Mouse (Mus musculus) spleen, embryonic (tissue): ENCODE data around the gene Jpt1.

ENCODE experiments used
- CTCF ChIA-PET: fragments of 350-600 bp; sonication (Branson Sonifier 250); formaldehyde crosslinking; loops from one replicate; lab custom pipeline; 2022; lab: Charles Lee

Gene Jpt1

DNA sequence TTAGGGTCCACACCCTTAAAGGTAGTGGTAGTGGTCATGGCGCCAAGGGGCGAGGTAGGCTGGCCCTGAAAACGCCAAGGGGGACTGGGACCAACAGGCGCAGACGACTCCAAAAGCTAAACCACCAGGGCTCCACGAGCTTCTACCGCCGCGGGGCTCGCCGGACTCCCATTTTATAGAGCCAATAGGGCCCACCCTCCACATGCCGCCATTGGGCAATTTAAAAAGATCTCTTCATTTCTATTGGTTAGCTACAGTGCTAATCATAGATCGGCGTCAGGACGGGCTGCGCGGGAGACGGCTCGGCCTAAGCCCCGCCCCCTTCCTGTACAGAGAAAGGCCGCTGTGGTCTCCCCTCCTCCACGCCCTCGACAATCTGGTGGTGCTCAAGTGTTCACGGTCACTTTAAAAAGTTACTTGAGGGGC, at the start of gene Jpt1:
Jpt1 (minus strand) TSS at position 150 of the 426 bp plus-strand sequence.
- CTCF ChIA-PET: interaction anchor here (0.5 kb wide), 1 partner anchor 61 kb away, joined by 3 read pairs; no protein-coding TSS in a partner anchor

DNA sequence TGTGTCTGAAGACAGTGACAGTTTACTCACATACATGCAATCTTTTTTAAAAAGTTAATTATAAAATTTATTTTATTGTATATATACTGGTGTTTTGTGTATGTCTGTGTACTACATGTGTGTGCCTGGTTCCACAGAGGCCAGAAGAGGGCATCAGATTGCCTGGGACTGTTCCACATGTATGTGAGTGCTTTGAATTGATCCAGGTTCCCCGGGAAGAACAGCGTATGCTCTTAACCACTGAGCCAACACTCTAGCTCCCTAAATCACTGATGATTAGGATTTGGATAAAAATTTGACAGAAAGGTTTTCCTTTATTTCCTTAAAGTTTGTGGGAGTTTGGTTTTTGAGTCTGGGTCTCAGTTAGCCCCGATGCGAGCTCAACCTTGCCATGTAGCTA, 49.2 kb upstream of the Jpt1 start:
- CTCF ChIA-PET: no interaction called here

- CTCF ChIA-PET: no interaction called here
These were observed 41.5 kb upstream of the Jpt1 start for GRCm38 (mm10) chr11:115555717-115556116.

- CTCF ChIA-PET: interaction anchor here (0.7 kb wide), 2 partner anchors 38 to 240 kb away, joined by 5 read pairs; no protein-coding TSS in a partner anchor
These were observed 38.6 kb upstream of the Jpt1 start for GRCm38 (mm10) chr11:115552783-115553182.

- CTCF ChIA-PET: no interaction called here
These were observed 29.4 kb upstream of the Jpt1 start for GRCm38 (mm10) chr11:115543571-115543970.

GRCm38 (mm10) chr11:115538045-115538444, 23.9 kb upstream of the Jpt1 start:
- CTCF ChIA-PET: no interaction called here

DNA sequence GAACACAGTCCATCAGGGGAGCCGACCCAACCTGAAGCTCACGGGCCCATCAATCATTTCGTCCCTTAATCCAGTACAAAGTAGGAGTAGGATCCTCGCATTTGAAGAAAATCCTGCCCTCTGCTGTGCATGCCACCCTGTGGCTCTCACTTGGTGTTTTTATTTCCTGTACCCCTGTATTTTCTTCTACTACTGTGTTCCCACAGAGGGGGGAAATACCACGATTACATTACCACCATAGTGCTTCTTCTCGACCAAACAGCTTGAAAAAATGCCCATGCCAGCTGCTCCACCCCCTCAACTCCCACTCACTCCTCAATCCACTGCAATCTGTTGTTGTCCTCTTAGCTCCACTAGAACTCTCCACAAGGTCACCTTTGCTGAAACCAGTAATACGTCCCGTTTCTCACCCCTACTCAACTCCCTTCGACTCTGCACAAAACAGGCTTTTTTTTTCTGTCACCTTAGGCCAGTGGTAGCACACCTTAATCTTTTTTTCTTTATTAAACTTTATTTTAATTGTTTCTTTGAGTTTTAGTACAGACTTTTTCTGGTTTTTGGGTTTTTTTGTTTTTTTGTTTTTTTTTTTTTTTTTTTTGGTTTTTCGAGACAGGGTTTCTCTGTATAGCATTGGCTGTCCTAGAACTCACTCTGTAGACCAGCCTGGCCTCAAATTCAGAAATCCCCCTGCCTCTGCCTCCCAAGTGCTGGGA, 22.8 kb upstream of the Jpt1 start:
- CTCF ChIA-PET: interaction anchor here (1.2 kb wide), 1 partner anchor 24 kb away, joined by 3 read pairs; no protein-coding TSS in a partner anchor

DNA sequence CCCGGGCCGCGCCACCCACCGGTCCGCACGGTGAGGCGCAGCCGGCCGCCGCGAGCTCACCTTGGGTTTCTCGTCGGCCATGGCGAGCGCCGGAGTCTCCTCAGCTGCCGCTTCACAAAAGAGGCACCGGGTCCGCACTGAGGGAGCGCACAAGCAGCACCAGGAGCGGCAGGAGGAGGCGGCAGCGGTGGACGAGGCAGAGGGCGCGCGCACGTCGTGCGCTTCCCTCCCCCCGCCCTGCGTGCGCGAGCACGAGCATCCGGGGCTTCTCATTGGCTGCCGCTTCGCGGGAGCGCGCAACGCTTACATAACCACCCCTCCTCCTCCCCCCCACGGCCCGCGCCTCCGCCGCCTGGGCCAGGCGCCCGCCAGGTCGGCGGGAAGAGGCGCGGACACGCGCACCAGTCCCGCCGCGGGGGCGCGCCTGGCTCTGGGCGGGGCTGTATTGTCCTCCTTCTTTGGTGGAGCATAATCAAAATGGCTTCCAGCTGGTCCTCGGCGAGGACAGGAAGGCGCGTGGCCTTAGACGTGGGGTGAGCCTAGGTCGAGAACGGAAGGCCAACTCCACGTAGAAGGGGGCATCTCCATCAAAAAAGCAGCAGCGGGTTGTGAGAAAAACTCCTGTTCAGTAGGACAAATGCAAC, 22.0 kb upstream of the Jpt1 start, which contains the start of gene Sumo2:
Sumo2 (minus strand) TSS at position 239 of the 644 bp plus-strand sequence.
- CTCF ChIA-PET: interaction anchor here (0.6 to 1.2 kb wide), 2 partner anchors 23 to 61 kb away, joined by 3 read pairs; partner anchors contain the start of gene Armc7

- CTCF ChIA-PET: interaction anchor here (0.6 to 1.2 kb wide), 2 partner anchors 22 to 60 kb away, joined by 3 read pairs; partner anchors contain the start of gene Armc7
These were observed 21.3 kb upstream of the Jpt1 start for GRCm38 (mm10) chr11:115535401-115536037.

- CTCF ChIA-PET: no interaction called here
These were observed 20.7 kb upstream of the Jpt1 start for GRCm38 (mm10) chr11:115534759-115535371.

- CTCF ChIA-PET: interaction anchor here (0.6 kb wide), 1 partner anchor 15 kb away, joined by 3 read pairs; no protein-coding TSS in a partner anchor
These were observed 12.3 kb upstream of the Jpt1 start for GRCm38 (mm10) chr11:115526446-115526845.

- CTCF ChIA-PET: no interaction called here
These were observed 8.5 kb upstream of the Jpt1 start for GRCm38 (mm10) chr11:115522703-115523102.

GRCm38 (mm10) chr11:115522238-115522637, 8.1 kb upstream of the Jpt1 start:
- CTCF ChIA-PET: no interaction called here

- CTCF ChIA-PET: no interaction called here
These were observed 6.9 kb upstream of the Jpt1 start for GRCm38 (mm10) chr11:115521080-115521479.

- CTCF ChIA-PET: interaction anchor here (0.6 to 0.7 kb wide), 2 partner anchors 22 to 34 kb away, joined by 3 read pairs; no protein-coding TSS in a partner anchor
These were observed 6.0 kb upstream of the Jpt1 start for GRCm38 (mm10) chr11:115520218-115520617.

DNA sequence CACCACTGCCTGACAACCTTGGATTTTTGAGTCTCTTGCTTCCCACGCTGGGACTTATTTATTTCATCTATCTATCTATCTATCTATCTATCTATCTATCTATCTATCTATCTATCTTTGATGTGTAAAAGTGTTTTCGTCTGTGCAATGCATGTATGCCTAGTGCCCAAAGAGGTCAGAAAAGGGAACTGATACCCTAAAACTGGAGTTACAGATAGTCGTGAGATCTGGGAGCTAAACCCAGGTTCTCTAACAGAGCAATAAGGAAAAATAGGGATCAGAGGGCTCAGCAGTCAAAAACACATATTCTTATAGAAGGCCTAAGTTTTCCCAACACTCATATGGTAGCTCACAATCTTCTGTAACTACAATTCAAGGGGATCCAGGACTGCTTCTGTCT, 5.4 kb upstream of the Jpt1 start:
- CTCF ChIA-PET: interaction anchor here (0.6 to 0.7 kb wide), 3 partner anchors 9 to 174 kb away, joined by 3 to 4 read pairs (median 3); no protein-coding TSS in a partner anchor

DNA sequence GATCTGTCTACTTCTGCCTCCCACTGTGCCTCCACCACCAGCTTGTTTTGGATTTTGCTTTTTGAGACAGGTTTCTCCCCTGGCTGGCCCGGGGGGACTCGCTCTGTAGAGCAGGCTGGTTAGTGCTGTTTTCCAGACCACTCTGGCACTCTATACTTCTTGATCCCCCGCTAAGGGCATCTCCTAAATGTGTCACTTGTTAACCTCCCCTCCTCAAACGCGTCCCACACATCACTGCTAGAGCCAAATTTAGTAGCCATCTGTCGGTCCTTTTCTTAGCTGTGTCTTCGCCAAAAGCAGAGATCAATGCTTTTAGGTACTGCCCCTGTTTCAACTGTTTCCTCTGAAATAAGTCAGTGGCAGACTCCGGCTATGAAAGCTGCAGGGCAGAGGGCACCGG, 4.5 kb upstream of the Jpt1 start:
- CTCF ChIA-PET: interaction anchor here (0.7 kb wide), 1 partner anchor 174 kb away, joined by 4 read pairs; no protein-coding TSS in a partner anchor

DNA sequence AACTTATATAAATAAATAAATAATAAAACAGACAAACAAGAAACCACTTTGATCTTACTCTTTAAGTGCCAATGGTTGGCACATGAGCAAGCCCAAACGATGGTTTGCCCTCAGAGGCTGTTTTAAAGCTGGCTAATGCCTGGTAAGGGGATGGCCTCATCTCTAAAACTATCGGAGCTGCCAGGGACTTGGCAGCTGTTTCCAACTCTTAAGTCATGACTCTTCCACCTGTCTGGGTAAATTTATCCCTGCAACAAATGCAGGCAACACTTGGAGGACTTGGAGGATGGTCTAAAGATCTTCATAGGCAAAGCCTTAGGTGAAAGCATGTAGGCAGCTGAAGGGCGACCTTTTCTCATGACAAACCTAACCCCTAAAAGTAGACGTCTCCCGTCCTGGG, 2.8 kb upstream of the Jpt1 start:
- CTCF ChIA-PET: no interaction called here

DNA sequence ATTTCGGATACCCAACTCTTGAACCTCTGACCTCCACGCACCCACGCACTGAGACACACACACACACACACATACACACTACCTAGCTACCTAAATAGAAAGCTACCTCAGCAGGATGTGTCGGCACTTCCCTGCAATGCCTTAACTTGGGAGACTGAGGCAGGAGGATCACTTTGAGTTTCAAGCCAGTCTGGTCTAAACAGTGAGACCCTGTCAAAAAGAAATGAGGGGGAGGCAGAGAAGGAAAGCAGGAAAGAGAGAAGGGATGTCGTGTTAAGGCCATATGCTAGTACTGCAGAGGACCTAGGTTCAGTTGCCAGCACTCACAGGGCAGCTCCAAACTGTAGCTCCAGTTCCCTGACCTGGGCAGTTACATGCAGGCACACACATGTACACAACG, 834 bp upstream of the Jpt1 start:
- CTCF ChIA-PET: interaction anchor here (0.7 kb wide), 1 partner anchor 778 kb away, joined by 3 read pairs; no protein-coding TSS in a partner anchor

- CTCF ChIA-PET: interaction anchor here (0.9 kb wide), 1 partner anchor 23 kb away, joined by 3 read pairs; the partner anchor contains the start of gene Sumo2
These were observed 633 bp downstream of the Jpt1 start for GRCm38 (mm10) chr11:115513271-115514237.
